10 mouse cellular contexts compared by ENCODE assay signal in genomic region chr3:52956236-52956635, GRCm38 (mm10).
A peak's percentile ranks its signal among the peaks of the same experiment; 100 is the strongest.
DNase-seq lines count a peak whose midpoint lies in the region; ATAC-seq and TF ChIP-seq lines count a peak whose summit lies in the region.
"Had no signal": no experiment of that assay in that cellular context is flagged by ENCODE, and none has a peak within 500 bp of the region (broad histone marks: within the 10 kb centered on the region; RNA-seq: fewer than 3 reads in every experiment).

No protein-coding gene starts in this region.

- no peaks in the 10 kb centered on the region for H3K9me3 ChIP-seq in lung, embryonic 15.5 days
- no peaks in the 10 kb centered on the region for H3K9me3 ChIP-seq in ES-E14 (ENCODE audit: control insufficient read depth, insufficient read depth, low read depth, low read length)
- H3K9me3 ChIP-seq in embryonic facial prominence, embryonic 14.5 days (ENCODE audit: control insufficient read depth, low read length) = no peaks in the 10 kb centered on the region; the same call in 1 of the 2 replicates

- ATAC-seq in lung, embryonic 15.5 days (ENCODE audit: borderline replicate concordance, extremely low read depth, low FRiP score, low TSS enrichment) = no peak
- ATAC-seq in embryonic facial prominence, embryonic 14.5 days (ENCODE audit: low read depth) = no peak
- ATAC-seq in inflammation-experienced regulatory T-cells, adult 6 months = no peak

- peak overlapping the region; percentile 75 for H3K27ac ChIP-seq in lung, embryonic 15.5 days
- no peak overlapping the region for H3K27ac ChIP-seq in ES-E14 (ENCODE audit: insufficient read depth, low read depth, low read length, poor library complexity, severe bottlenecking)
- 0 out of 2 replicates have a peak overlapping the region, but pooled peaks have one; percentile 29 for H3K27ac ChIP-seq in embryonic facial prominence, embryonic 14.5 days (replicated peaks; ENCODE audit: low read depth, low read length)
- H3K27ac ChIP-seq: hindbrain, embryonic 14.5 days had no signal

- intact Hi-C loops in gastrocnemius, postnatal 14 days (cut with DNase I; ENCODE audit: low total_unique reads) = no loop called here

- no peaks in the 10 kb centered on the region for H3K36me3 ChIP-seq in lung, embryonic 15.5 days
- H3K36me3 ChIP-seq in ES-E14 (ENCODE audit: control insufficient read depth, insufficient read depth, low read length, poor library complexity, severe bottlenecking) = no peaks in the 10 kb centered on the region
- no peaks in the 10 kb centered on the region for H3K36me3 ChIP-seq in embryonic facial prominence, embryonic 14.5 days (ENCODE audit: control insufficient read depth, insufficient read depth, low read length)
- H3K36me3 ChIP-seq: limb, embryonic 12.5 days had no signal

- H3K4me1 ChIP-seq in lung, embryonic 15.5 days = peaks cover 11% of the 10 kb centered on the region; the same call in 1 of the 2 replicates
- H3K4me1 ChIP-seq in ES-E14 (ENCODE audit: control insufficient read depth in 2 of 2, insufficient read depth in 2 of 2, low read length in 2 of 2, poor library complexity in 1 of 2) = peaks cover 2 to 12% of the 10 kb centered on the region in 2 experiments; a peak in 2 of 4 replicates
- H3K4me1 ChIP-seq in embryonic facial prominence, embryonic 14.5 days (ENCODE audit: control insufficient read depth, insufficient read depth, low read length) = 0 out of 2 replicates have a peak, but pooled peaks cover 6% of the 10 kb centered on the region

- in situ Hi-C loops in ES-E14 (cut with MboI; ENCODE audit: low sequenced_read_pairs in 2 of 2, unreplicated experiment in 2 of 2) = no loop called here

- no peaks in the 10 kb centered on the region for H3K27me3 ChIP-seq in lung, embryonic 15.5 days
- H3K27me3 ChIP-seq in embryonic facial prominence, embryonic 14.5 days (replicated peaks; ENCODE audit: control insufficient read depth, insufficient read depth, low read length) = no peaks in the 10 kb centered on the region
- H3K27me3 ChIP-seq: limb, embryonic 12.5 days had no signal

- DNase-seq in lung, adult 18-20 months = no peak
- DNase-seq in ES-E14 (ENCODE audit: low read depth, low spot score) = peak; percentile 47
- DNase-seq in embryonic facial prominence, embryonic 14.5 days (ENCODE audit: low spot score) = no peak
- DNase-seq in kidney, postnatal 10 days = peak; percentile 41
- DNase-seq in gastrocnemius, postnatal 14 days = no peak

- WGBS in lung, embryonic 15.5 days = 74% methylated on average over 11 of the region's 11 CpGs
- 77% methylated on average over 11 of the region's 11 CpGs for WGBS in embryonic facial prominence, embryonic 14.5 days

- no peak overlapping the region for H3K4me2 ChIP-seq in lung, embryonic 15.5 days
- no peak overlapping the region for H3K4me2 ChIP-seq in embryonic facial prominence, embryonic 14.5 days (ENCODE audit: low read depth, low read length)
- H3K4me2 ChIP-seq: hindbrain, embryonic 14.5 days had no signal

- H3K4me3 ChIP-seq in lung, embryonic 15.5 days = no peak overlapping the region
- H3K4me3 ChIP-seq in ES-E14 (ENCODE audit: insufficient read depth in 1 of 2, low read depth in 1 of 2, low read length in 2 of 2, poor library complexity in 1 of 2, severe bottlenecking in 1 of 2) = 0 out of 4 replicates have a peak overlapping the region, but pooled peaks of 1 of the 2 experiments have one; percentile 11
- no peak overlapping the region for H3K4me3 ChIP-seq in embryonic facial prominence, embryonic 14.5 days (ENCODE audit: low read depth, low read length)
- H3K4me3 ChIP-seq: limb, embryonic 12.5 days; myocyte had no signal

- no peak overlapping the region for H3K9ac ChIP-seq in lung, embryonic 15.5 days
- no peak overlapping the region for H3K9ac ChIP-seq in ES-E14 (ENCODE audit: insufficient read depth, low read depth, low read length, poor library complexity, severe bottlenecking)
- no peak overlapping the region for H3K9ac ChIP-seq in embryonic facial prominence, embryonic 14.5 days (ENCODE audit: low read depth, low read length)
- H3K9ac ChIP-seq: hindbrain, embryonic 14.5 days; limb, embryonic 12.5 days had no signal

TF ChIP-seq in ES-E14, 5 proteins besides CTCF, POLR2A, EP300 and RAD21:
- TF ChIP-seq MAFK (IDR thresholded peaks at IDR 0.05; ENCODE audit: insufficient read depth, low read depth, low read length) = no peak
- TF ChIP-seq ZC3H11A (IDR thresholded peaks at IDR 0.05; ENCODE audit: borderline replicate concordance, low read depth, low read length) = no peak
- no peak for TF ChIP-seq HCFC1 (IDR thresholded peaks at IDR 0.05; ENCODE audit: borderline replicate concordance, insufficient read depth, low read length)

Comparison
In these comparisons a context has a peak if more than half of its experiments do, and no peak if none do; other contexts are left out.
1. DNase-seq: peak in ES-E14 (single experiment) and kidney, postnatal 10 days (single experiment); none in lung, adult 18-20 months (0 of 2), embryonic facial prominence, embryonic 14.5 days (single experiment) and gastrocnemius, postnatal 14 days (single experiment).